Mouse (Mus musculus): ENCODE results near the gene Usp18. TPM values are rescaled to one million over a fixed set of nuclear protein-coding genes. Genes with fewer than 3 reads are reported as not detected.

The Usp18 gene
- total and polyA plus RNA-seq, 2 experiments from 2014 or later, result 5.2 to 13.3 TPM

GRCm38 (mm10) chr6:121319099-121319498, 73.4 kb downstream of the Usp18 start:
- Histone ChIP-seq H3K36me3 (replicated peaks; ENCODE audit: control insufficient read depth, insufficient read depth, low read length) (no peaks in the 10 kb centered on the region), H3K4me1 (ENCODE audit: control insufficient read depth, insufficient read depth) (no peaks in the 10 kb centered on the region), H3K9me3 (replicated peaks; ENCODE audit: control insufficient read depth, low read length) (no peaks in the 10 kb centered on the region), H3K9ac (replicated peaks; ENCODE audit: low read depth, low read length) (no peak overlapping the region), H3K27me3 (ENCODE audit: control insufficient read depth, insufficient read depth, low read length) (no peaks in the 10 kb centered on the region), H3K4me2 (ENCODE audit: low read depth, low read length) (no peak overlapping the region), H3K4me3 (ENCODE audit: low read depth, low read length) (no peak overlapping the region), H3K27ac (ENCODE audit: low read depth) (no peak overlapping the region)
- ATAC-seq (ENCODE audit: insufficient read depth, low read depth) (no peak), DNase-seq (ENCODE audit: low spot score) (no peak)
- TF ChIP-seq EP300 (IDR thresholded peaks at IDR 0.05; ENCODE audit: low read depth), result no peak
- peak; percentile 20; the same call in 1 of the 2 replicates for TF ChIP-seq CTCF (IDR thresholded peaks at IDR 0.05; ENCODE audit: low read depth)
- WGBS, result 55% methylated on average over 6 of the region's 6 CpGs

Other genes with a start within 250 kb of the Usp18 start
- 79.3 and 94.8 TPM in 2 replicates for gene Mical3, start 114.9 kb upstream of the Usp18 start, total RNA-seq (2014; rRNA removed; ENCODE audit: low replicate concordance)
- 23.2 and 30.8 TPM in 2 replicates for gene Mical3, start 114.9 kb upstream of the Usp18 start, polyA plus RNA-seq (2015; fragmentation: Nextera tagmentation; extraction: Ambion mirVana)
- gene Pex26, start 62.2 kb upstream of the Usp18 start, total RNA-seq (2014; rRNA removed; ENCODE audit: low replicate concordance), result 17.5 and 20.2 TPM in 2 replicates
- 4.6 and 5.0 TPM in 2 replicates for gene Pex26, start 62.2 kb upstream of the Usp18 start, polyA plus RNA-seq (2015; fragmentation: Nextera tagmentation; extraction: Ambion mirVana)
- 2.7 and 5.6 TPM in 2 replicates for gene Tuba8, start 35.2 kb upstream of the Usp18 start, total RNA-seq (2014; rRNA removed; ENCODE audit: low replicate concordance)
- 3.6 and 6.0 TPM in 2 replicates for gene Tuba8, start 35.2 kb upstream of the Usp18 start, polyA plus RNA-seq (2015; fragmentation: Nextera tagmentation; extraction: Ambion mirVana)
- gene Slc6a13, start 54.3 kb downstream of the Usp18 start, total RNA-seq (2014; rRNA removed; ENCODE audit: low replicate concordance), result 3.8 and 7.3 TPM in 2 replicates
- 7.8 TPM in 2 replicates for gene Slc6a13, start 54.3 kb downstream of the Usp18 start, polyA plus RNA-seq (2015; fragmentation: Nextera tagmentation; extraction: Ambion mirVana)
- not detected in 2 replicates for gene Slc6a12, start 97.2 kb downstream of the Usp18 start, total RNA-seq (2014; rRNA removed; ENCODE audit: low replicate concordance)
- 0.22 TPM in 1 of 2 replicates, not detected in the other for gene Slc6a12, start 97.2 kb downstream of the Usp18 start, polyA plus RNA-seq (2015; fragmentation: Nextera tagmentation; extraction: Ambion mirVana)
- gene Iqsec3, start 227.8 kb downstream of the Usp18 start, total RNA-seq (2014; rRNA removed; ENCODE audit: low replicate concordance), result not detected in 2 replicates
- 0.03 and 0.04 TPM in 2 replicates for gene Iqsec3, start 227.8 kb downstream of the Usp18 start, polyA plus RNA-seq (2015; fragmentation: Nextera tagmentation; extraction: Ambion mirVana)